Mouse (Mus musculus) liver, adult 2 months (tissue): ENCODE data around the gene Gm49450.

ENCODE experiments used
- CTCF ChIP-seq: fragments of 200-500 bp; IDR thresholded peaks from 2 replicates; pipeline ENCODE4 v1.5.1; 2011; ENCODE audit warnings: low read depth, low read length, control low read depth
- POLR2A ChIP-seq: fragments of 200-500 bp; IDR thresholded peaks from 2 replicates; pipeline ENCODE4 v1.6.1; 2011; ENCODE audit warnings: low read length, control low read depth; ENCODE audit not compliant: insufficient read depth; ENCODE audit errors: extremely low read depth

GRCm38 (mm10) chr15:98976763-98977758 lies 23.7 kb upstream of the Gm49450 start:
- no peak for TF ChIP-seq POLR2A
- no peak for TF ChIP-seq CTCF
